Mouse (Mus musculus): ENCODE measurements at regions not wholly inside any gene's neighbourhood (a gene's known extent, or its start where the extent isn't known, plus 50 kb on each side); places are given as distances from the start of the nearest gene placed in this dataset.

- DNase-seq (ENCODE audit: low spot score in 2 of 2): no peak
- intact Hi-C loops (cut with DNase I): no loop called here
Observed at GRCm38 (mm10) chr13:112018497-112019281, 209.9 kb upstream of the Map3k1 start.

- intact Hi-C loops (cut with DNase I): no loop called here
Observed at GRCm38 (mm10) chr13:112019575-112019974, 210.8 kb upstream of the Map3k1 start.

DNA sequence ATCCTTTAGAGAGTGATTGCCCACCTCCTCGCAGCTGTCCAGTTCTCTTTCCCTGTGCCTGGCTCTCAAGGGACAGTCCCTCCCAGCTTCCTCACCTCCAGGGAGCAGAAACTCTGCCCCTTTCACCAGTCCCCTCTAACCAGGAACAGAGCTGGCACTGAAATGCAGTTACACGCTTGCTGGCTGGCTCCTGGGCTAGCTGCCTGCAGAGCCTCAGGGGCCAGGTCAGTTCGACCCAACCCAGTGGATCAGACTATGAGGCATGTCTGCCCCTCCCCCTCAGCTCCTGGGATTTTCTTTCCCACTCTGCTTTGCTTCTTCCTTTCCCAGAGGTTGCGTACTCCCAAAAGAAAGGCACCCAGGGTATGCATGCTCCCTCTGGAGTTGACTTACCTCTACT lies 214.4 kb upstream of the Map3k1 start:
- intact Hi-C loops (cut with DNase I): no loop called here
- DNase-seq (ENCODE audit: low spot score in 2 of 2): no peak

More at GRCm38 (mm10) chr13:112019575-112019974, 210.8 kb upstream of the Map3k1 start:
- DNase-seq (ENCODE audit: low spot score in 2 of 2): no peak

DNA sequence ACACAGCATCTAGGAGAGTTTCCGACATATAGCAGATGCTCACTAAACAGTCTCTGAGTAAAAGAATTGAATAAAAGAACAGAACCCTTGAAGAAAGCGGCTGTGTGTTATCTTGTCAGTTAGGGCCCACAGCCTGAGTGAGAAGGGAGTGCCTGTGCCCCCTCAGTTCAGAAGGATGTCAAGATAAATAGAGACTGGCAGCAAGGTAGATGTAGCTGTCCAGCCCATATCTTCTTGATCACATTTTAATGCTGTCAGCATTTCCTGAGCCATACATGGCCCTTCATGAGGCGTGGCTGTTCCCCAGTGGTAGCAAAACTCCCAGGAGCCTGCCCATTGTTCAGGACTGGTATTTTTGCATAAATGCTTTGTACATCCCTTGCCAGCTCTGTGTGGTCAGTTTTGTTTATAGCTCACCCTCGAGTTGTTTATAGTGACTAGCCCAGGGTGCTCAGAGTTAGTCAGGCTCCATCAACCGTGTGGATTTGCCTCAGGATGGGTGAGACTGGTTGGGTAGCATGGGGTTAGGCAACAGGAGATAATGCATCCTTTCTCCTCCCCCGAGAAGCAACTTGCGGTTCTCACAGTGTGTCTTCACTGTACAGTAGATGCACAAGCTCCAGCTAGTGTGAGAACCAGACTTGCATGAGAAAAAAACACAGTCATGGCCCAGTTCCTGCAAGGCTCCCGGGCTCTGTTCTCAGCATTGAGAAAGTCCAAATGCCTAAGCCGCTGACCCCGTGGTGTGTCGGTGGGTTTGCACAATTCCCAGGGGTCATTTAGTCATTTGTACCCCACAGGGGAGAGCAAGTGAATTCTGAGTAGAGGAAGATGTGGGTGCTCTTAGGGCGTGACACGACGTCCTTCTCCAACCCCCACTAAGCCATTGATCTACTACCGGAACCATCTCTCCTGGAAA lies 216.1 kb upstream of the Map3k1 start:
- DNase-seq (ENCODE audit: low spot score in 2 of 2): no peak
- intact Hi-C loops (cut with DNase I): no loop called here

- intact Hi-C loops (cut with DNase I): no loop called here
- DNase-seq (ENCODE audit: low spot score in 2 of 2): no peak
Observed at GRCm38 (mm10) chr13:112025586-112025950, 216.8 kb upstream of the Map3k1 start.

- no peak for DNase-seq (ENCODE audit: low spot score in 2 of 2)
- intact Hi-C loops (cut with DNase I): no loop called here
Observed at GRCm38 (mm10) chr13:112027736-112028135, 218.9 kb upstream of the Map3k1 start.

DNA sequence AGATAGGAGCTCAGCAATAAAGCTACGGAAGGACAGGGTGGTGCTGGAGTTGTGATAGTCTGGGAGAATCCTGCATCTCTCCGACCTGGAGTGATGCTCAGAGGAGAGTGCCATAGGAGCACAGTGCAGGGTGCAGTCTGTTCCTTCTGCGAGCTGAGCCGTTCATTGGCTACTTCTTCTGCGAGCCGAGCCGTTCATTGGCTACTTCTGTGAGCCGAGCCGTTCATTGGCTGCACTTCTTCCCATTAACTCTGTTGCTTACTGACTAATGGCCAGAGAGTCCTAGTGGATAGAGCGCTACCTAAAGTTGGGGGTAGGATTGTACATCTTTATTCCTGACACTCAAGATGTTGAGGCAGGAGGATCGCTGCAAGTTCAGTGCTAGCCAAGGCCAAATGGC lies 222.3 kb upstream of the Map3k1 start:
- intact Hi-C loops (cut with DNase I): no loop called here
- no peak for DNase-seq (ENCODE audit: low spot score in 2 of 2)

DNA sequence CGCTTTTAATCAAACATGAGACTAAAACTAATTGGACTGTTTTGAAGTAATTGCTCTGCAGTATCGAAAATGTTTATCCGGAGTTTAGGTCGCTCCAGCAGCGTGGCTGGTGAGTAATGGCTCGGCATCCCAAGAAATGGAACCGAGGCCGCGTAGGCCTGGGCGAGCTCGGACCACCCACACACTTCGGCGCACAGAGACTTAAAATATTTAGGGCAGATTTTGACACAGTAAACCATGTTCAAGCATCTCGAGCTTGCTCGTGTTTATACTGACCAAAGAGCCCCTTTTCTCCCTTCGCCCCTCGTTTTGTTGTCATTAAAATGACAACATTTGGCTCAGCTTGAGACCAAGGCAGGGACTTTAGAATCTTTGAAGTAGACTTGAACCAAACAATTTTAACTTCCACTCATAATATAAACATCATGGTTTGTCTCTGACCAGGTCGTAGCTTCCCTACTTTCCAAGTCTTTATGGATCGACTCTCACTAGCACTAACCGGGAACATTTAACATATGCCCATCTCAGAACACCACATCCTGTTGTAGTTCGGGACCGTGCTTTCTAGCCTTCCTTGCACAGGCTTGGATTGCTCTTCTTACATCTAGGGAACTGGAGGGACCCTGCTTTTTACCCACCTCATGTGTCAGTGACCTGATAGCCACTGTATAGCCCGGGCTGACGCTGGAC lies 223.0 kb upstream of the Map3k1 start:
- intact Hi-C loops (cut with DNase I): no loop called here
- no peak for DNase-seq (ENCODE audit: low spot score in 2 of 2)

- intact Hi-C loops (cut with DNase I): no loop called here
Observed at GRCm38 (mm10) chr13:112037731-112038380, 229.1 kb upstream of the Map3k1 start.

DNA sequence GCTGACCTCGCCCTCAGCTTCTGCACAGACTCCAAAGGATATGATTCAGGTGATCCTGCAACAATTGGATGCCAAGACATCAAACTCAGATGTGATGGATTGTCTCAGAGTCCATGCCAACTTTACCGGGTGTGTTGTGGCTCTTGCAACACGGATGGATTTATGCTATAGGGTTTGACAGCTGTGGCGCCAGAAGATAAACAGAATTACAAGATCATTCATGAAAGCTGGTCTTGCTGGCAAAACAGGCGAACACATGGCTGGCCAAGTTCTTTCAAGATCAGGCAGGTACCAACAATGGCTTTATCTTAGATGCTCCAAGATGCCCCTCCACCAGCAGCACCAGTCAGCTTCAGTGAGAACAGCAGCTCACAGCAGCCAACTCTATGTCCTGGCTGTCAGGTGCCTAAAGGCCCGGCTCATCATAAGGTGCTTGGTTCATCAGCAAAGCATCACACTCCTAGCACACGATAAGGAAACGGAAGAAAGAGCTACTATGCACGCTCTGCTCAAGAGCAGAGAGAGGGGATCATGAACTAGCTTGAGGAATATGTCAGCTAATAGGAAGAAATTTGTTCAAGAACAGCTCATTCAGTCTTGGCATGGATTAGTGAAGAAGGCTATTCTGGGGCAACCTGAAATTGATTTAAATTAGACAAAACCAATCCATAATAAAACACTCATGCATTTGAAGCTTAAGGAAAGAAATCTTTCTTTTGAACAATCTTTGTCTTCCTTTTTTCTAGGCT lies 229.9 kb upstream of the Map3k1 start:
- intact Hi-C loops (cut with DNase I): no loop called here
- DNase-seq (ENCODE audit: low spot score in 2 of 2): no peak

More at GRCm38 (mm10) chr13:112037731-112038380, 229.1 kb upstream of the Map3k1 start:
- DNase-seq (ENCODE audit: low spot score in 2 of 2): no peak

- no peak for DNase-seq (ENCODE audit: low spot score in 2 of 2)
- intact Hi-C loops (cut with DNase I): no loop called here
Observed at GRCm38 (mm10) chr13:112039422-112040145, 230.8 kb upstream of the Map3k1 start.

DNA sequence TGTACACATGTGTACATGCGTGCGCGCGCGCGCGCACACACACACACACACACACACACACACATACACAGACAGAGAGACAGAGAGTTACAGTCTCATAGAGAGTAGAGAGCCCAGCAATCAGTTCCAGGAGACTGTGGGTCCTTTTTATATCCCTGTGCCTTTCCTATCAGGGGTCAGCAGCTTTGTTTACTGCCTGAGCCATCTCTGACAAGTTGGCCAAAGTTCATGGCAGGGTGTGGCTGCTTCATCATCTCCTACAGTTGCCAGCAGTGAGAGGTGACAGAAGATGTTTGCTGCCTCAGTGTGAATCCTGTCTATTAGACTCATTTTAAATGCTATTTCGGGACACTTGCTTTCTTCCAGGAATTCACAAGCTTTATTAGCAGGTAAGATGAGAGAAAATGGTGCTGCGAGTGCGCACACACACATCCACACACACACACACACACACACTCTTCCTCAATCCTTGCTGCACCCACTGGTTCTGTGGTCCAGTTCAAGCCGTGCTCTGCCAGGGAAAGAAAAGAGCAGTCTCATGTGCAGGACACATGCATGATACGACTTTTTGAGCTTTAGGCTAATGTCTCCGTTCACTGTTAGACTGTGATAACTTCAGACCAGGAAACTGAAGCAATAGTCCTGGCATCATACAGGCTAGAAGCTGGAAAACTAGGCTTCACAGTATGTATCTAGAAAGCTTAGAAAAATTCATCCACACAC lies 234.9 kb upstream of the Map3k1 start:
- no peak for DNase-seq (ENCODE audit: low spot score in 2 of 2)
- intact Hi-C loops (cut with DNase I): no loop called here

DNA sequence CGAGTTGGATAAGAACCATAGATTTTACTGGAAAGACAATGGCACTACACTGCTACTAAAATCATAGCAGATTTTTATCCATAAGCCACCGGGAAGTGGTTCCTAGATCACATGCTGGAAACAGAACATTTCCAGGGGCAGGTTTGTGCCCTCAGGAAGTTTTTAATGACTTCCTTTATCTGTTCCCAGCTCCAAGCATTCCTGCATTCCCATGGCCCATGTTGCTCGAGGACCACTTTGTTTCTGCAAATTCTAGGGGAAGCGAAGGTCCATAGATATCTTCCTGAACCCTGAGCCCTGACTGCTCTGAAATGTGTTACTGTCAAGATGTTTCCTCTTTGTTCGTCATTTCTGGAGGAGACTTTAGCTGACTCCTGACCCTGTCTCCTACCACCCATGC lies 235.6 kb upstream of the Map3k1 start:
- intact Hi-C loops (cut with DNase I): no loop called here

GRCm38 (mm10) chr13:112046247-112047211 lies 237.7 kb upstream of the Map3k1 start:
- intact Hi-C loops (cut with DNase I): no loop called here
- no peak for DNase-seq (ENCODE audit: low spot score in 2 of 2)

More for the DNA sequence above, 235.6 kb upstream of the Map3k1 start:
- DNase-seq (ENCODE audit: low spot score in 2 of 2): no peak

DNA sequence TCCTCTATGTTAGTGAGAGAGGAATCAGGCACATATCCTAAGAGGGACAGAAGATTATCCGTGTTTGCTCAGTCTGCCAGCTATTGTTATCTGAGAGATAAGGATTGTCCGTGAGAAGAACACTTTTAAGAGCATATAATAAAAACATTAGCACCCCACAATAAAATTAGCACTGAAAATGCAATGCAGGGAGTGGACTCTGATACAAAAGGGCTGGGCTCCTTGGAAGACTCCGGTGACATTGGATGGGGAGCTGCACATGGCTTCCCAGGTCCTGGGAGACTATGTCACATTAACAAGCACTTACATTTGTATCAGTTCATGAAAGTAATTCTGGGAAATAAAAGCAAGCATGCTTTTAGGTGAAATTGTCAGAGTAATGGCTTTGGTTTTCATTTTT lies 238.6 kb upstream of the Map3k1 start:
- intact Hi-C loops (cut with DNase I): no loop called here
- DNase-seq (ENCODE audit: low spot score in 2 of 2): no peak

GRCm38 (mm10) chr13:112047874-112048273 lies 239.1 kb upstream of the Map3k1 start:
- no peak for DNase-seq (ENCODE audit: low spot score in 2 of 2)
- intact Hi-C loops (cut with DNase I): no loop called here

DNA sequence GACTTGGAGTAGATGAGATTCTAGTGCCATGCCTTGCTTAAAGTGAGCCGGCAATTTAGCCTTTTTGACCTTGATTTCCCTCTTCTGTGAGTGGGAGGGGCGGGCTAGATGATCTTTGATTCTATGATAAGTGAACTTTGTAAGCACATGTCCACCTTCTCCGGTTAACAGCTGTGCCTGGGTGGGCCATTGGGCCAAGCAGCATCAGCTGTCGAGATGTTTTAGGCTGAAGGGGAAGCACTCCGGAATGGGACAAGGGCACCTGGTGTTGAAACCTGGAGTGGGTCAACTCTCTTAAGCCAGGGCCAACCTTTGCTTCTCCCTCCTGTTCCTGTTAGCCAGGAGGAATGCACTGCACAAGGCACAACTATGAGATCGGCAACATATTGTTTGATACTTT lies 239.5 kb upstream of the Map3k1 start:
- DNase-seq (ENCODE audit: low spot score in 2 of 2): no peak
- intact Hi-C loops (cut with DNase I): no loop called here
